Mouse (Mus musculus): ENCODE measurements around the gene Bend5. TPM values are rescaled to one million over a fixed set of nuclear protein-coding genes. Genes with fewer than 3 reads are reported as not detected.

The Bend5 gene
- total RNA-seq, 4 experiments from 2014 or later: 11.1 to 21.5 (median 14.1) TPM

GRCm38 (mm10) chr4:111487233-111487843, 72.5 kb downstream of the Bend5 start:
- DNase-seq: no peak

DNA sequence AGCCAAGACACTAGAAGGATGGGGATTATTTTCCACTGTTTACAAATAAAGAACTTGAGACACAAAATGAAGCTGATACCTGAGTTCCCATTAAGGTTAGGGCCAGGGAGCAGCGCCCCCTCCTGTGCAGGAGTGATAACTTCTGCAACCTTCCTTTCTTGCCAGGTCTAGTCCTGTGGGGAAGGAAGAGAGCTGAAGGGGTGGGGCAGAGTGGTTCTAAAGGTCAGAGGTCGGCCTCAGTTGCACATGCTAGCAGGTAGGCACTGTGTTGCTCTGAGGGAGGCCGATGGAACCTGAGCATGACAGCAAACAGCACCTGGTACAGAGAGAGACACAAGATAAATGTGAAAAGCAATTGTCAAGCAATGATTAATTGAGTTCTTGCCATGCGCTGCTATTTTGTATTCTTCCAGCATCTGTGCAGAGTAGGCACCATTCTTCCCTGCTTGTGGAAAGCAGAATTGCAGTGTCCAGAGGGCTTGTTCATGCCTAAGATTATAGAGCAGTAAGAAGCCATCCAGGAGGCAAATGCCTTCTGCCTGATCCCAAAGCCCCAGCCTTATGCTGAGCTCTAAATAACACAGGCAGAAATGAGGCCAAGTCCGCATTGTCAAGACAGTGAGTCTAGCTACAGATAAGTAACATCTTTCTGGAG, 79.1 kb downstream of the Bend5 start:
- DNase-seq: no peak

DNA sequence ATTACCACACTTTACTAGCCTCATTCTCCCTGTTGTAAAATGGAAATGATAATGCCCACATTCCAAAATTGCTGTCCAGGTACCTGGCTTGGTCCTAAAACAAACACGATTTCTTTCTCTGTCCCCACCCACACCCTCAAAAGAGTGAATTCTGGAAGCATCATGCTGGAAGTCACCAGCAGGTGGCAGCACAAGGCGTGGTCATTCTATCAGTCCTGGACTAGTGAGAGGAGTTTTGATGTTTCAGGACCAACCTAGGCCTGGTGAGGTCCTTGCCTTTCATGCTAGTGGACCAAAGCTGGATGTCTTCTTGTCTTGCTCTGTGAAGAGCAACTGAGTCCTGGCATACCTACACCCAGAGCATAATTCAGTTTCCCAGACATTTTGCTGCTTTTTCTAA, 81.1 kb downstream of the Bend5 start:
- peak; percentile 32 for DNase-seq

DNA sequence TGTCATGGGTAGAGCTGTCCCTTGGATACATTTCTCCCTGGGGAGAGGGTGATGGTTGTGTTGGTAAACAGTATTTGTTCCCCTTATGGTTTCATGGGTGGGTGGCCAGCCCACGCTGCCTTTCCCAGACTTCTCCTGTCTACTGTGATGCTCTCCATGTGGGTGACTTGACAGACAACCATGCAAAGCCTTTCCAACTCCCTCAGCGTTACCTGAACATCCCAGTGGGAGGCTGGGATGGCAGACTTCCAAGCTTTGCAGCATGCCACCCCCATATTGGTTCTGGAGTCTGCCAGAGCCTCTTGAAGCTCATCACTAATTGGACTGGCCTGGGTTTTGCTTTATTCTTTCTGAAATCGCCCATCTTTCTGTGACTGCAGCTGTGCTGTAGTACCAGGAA, 83.9 kb downstream of the Bend5 start:
- DNase-seq: no peak

- no peak for DNase-seq
Measured at GRCm38 (mm10) chr4:111501441-111501840, 86.6 kb downstream of the Bend5 start.

- no peak for DNase-seq
Measured at GRCm38 (mm10) chr4:111502965-111503727, 88.3 kb downstream of the Bend5 start.

DNA sequence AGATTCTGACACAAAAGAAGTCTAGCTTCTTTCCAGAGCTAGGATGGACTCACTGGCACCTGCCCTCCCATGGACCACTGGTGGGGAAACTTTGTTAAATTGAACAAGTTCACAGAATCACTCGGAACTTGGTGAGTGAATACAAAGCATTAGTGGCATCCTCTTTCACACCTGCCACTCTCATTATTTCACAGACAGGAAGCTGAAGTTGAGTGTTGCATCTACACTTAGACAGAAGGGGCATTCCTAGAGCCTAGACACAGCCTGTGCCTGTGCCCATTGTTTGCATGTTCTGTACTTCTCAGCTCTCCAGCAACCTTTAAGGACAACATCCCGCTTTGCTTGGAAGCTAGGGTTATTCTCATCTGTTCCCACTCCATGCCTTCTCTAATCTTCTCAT, 90.1 kb downstream of the Bend5 start:
- no peak for DNase-seq
